ENCODE assay signal across 24 mouse cellular contexts in genomic region chr19:10661919-10662318, GRCm38 (mm10). TPM values are rescaled to one million over a fixed set of nuclear protein-coding genes. Genes with fewer than 3 reads are reported as not detected.
DNase-seq lines count a peak whose midpoint lies in the region; ATAC-seq and TF ChIP-seq lines count a peak whose summit lies in the region.
"Had no signal": no experiment of that assay in that cellular context is flagged by ENCODE, and none has a peak within 500 bp of the region (broad histone marks: within the 10 kb centered on the region; RNA-seq: fewer than 3 reads in every experiment).

No protein-coding gene starts in this region.

- no peak overlapping the region for H3K9ac ChIP-seq in forebrain, embryonic 11.5 days (ENCODE audit: low read length)
- H3K9ac ChIP-seq in liver, embryonic 13.5 days = peak overlapping the region; percentile 67
- H3K9ac ChIP-seq in hindbrain, postnatal 0 days (replicated peaks; ENCODE audit: low read length) = no peak overlapping the region
- H3K9ac ChIP-seq: lung, embryonic 14.5 days; midbrain, embryonic 13.5 days had no signal

- no peak overlapping the region for H3K4me2 ChIP-seq in forebrain, embryonic 11.5 days (ENCODE audit: low read depth, low read length, severe bottlenecking)
- H3K4me2 ChIP-seq in liver, embryonic 13.5 days = peak overlapping the region; percentile 66
- H3K4me2 ChIP-seq in hindbrain, postnatal 0 days (ENCODE audit: low read depth, low read length) = no peak overlapping the region
- H3K4me2 ChIP-seq: lung, embryonic 14.5 days; midbrain, embryonic 13.5 days had no signal

- H3K27ac ChIP-seq in forebrain, embryonic 11.5 days (ENCODE audit: low read depth, low read length) = peak overlapping the region; percentile 25; the same call in 1 of the 2 replicates
- H3K27ac ChIP-seq in forebrain, embryonic 10.5 days = no peak overlapping the region
- peak overlapping the region; percentile 99 for H3K27ac ChIP-seq in liver, embryonic 13.5 days
- no peak overlapping the region for H3K27ac ChIP-seq in hindbrain, postnatal 0 days
- H3K27ac ChIP-seq in left cerebral cortex, adult 2 months = no peak overlapping the region
- H3K27ac ChIP-seq: limb, embryonic 10.5 days; macrophage; midbrain, embryonic 13.5 days had no signal

- H3K4me1 ChIP-seq in forebrain, embryonic 11.5 days (replicated peaks; ENCODE audit: control insufficient read depth, insufficient read depth, low read length) = no peaks in the 10 kb centered on the region
- H3K4me1 ChIP-seq in forebrain, embryonic 10.5 days = no peaks in the 10 kb centered on the region
- peaks cover 87% of the 10 kb centered on the region for H3K4me1 ChIP-seq in liver, embryonic 13.5 days (replicated peaks)
- no peaks in the 10 kb centered on the region for H3K4me1 ChIP-seq in hindbrain, postnatal 0 days (ENCODE audit: insufficient read depth, low read length)
- H3K4me1 ChIP-seq: limb, embryonic 10.5 days; midbrain, embryonic 13.5 days had no signal

- DNase-seq in forebrain, embryonic 11.5 days (ENCODE audit: low spot score) = no peak
- no peak for DNase-seq in forebrain, embryonic 10.5 days (ENCODE audit: extremely low spot score, low spot score)
- DNase-seq in 416B (ENCODE audit: low read depth) = peak; percentile 38
- DNase-seq in c-Kit-positive CD71-positive TER-119-positive erythroid progenitor cells, embryonic 14.5 days (ENCODE audit: low spot score) = peak; percentile 76
- DNase-seq in liver, embryonic 13.5 days = peak; percentile 78
- no peak for DNase-seq in urinary bladder, adult 18-20 months (ENCODE audit: low spot score in 2 of 2)
- DNase-seq in hindbrain, postnatal 0 days (ENCODE audit: low spot score) = no peak
- DNase-seq in left cerebral cortex, adult 2 months (ENCODE audit: extremely low spot score in 1 of 2, low spot score in 2 of 2) = no peak
- DNase-seq: adrenal gland, adult 8-10 months; cerebellum, adult 9-10 months; heart, adult 11 months; heart, postnatal 36 days; kidney, adult 2 months; kidney, postnatal 14 days; lung, embryonic 14.5 days; right cerebral cortex, postnatal 25 days; thymus, postnatal 36 days had no signal

- no peak for ATAC-seq in forebrain, embryonic 11.5 days (replicated peaks; ENCODE audit: low FRiP score)
- peak; percentile 44 for ATAC-seq in liver, embryonic 13.5 days (ENCODE audit: low read depth)
- no peak for ATAC-seq in hindbrain, postnatal 0 days
- ATAC-seq: forebrain, embryonic 14.5 days; midbrain, embryonic 13.5 days had no signal

- TF ChIP-seq CTCF in hindbrain, postnatal 0 days (IDR thresholded peaks at IDR 0.05; ENCODE audit: low read depth) = no peak
- no peak for TF ChIP-seq CTCF in left cerebral cortex, adult 2 months (IDR thresholded peaks at IDR 0.05)

- WGBS in forebrain, embryonic 11.5 days = 91% methylated on average over 2 of the region's 2 CpGs
- WGBS in forebrain, embryonic 10.5 days = 90% methylated on average over 2 of the region's 2 CpGs
- 10% methylated on average over 2 of the region's 2 CpGs for WGBS in liver, embryonic 13.5 days (ENCODE audit: insufficient replicate concordance)
- 85% methylated on average over 2 of the region's 2 CpGs for WGBS in hindbrain, postnatal 0 days

- intact Hi-C loops in left cerebral cortex, adult 2 months (cut with DNase I) = no loop called here

- no peak overlapping the region for H3K4me3 ChIP-seq in forebrain, embryonic 11.5 days (ENCODE audit: low read depth, low read length)
- no peak overlapping the region for H3K4me3 ChIP-seq in forebrain, embryonic 10.5 days
- H3K4me3 ChIP-seq in liver, embryonic 13.5 days (replicated peaks) = peak overlapping the region; percentile 35
- H3K4me3 ChIP-seq in hindbrain, postnatal 0 days (ENCODE audit: low read length) = no peak overlapping the region
- H3K4me3 ChIP-seq in left cerebral cortex, adult 2 months = no peak overlapping the region
- H3K4me3 ChIP-seq: limb, embryonic 10.5 days; midbrain, embryonic 13.5 days had no signal

- H3K36me3 ChIP-seq in forebrain, embryonic 11.5 days (ENCODE audit: control insufficient read depth, insufficient read depth, low read length) = no peaks in the 10 kb centered on the region
- H3K36me3 ChIP-seq in forebrain, embryonic 10.5 days (replicated peaks) = no peaks in the 10 kb centered on the region
- no peaks in the 10 kb centered on the region for H3K36me3 ChIP-seq in liver, embryonic 13.5 days
- H3K36me3 ChIP-seq in hindbrain, postnatal 0 days (ENCODE audit: insufficient read depth, low read length) = no peaks in the 10 kb centered on the region
- H3K36me3 ChIP-seq: limb, embryonic 10.5 days; midbrain, embryonic 13.5 days had no signal

- H3K27me3 ChIP-seq in forebrain, embryonic 11.5 days (ENCODE audit: control insufficient read depth, insufficient read depth, low read length) = no peaks in the 10 kb centered on the region
- no peaks in the 10 kb centered on the region for H3K27me3 ChIP-seq in forebrain, embryonic 10.5 days (ENCODE audit: poor library complexity, severe bottlenecking)
- H3K27me3 ChIP-seq in liver, embryonic 13.5 days = no peaks in the 10 kb centered on the region
- H3K27me3 ChIP-seq in hindbrain, postnatal 0 days (ENCODE audit: insufficient read depth, low read length) = no peaks in the 10 kb centered on the region
- H3K27me3 ChIP-seq: midbrain, embryonic 13.5 days had no signal

- no peaks in the 10 kb centered on the region for H3K9me3 ChIP-seq in forebrain, embryonic 11.5 days (ENCODE audit: control insufficient read depth, low read length)
- H3K9me3 ChIP-seq in forebrain, embryonic 10.5 days = no peaks in the 10 kb centered on the region
- no peaks in the 10 kb centered on the region for H3K9me3 ChIP-seq in liver, embryonic 13.5 days (replicated peaks)
- H3K9me3 ChIP-seq in hindbrain, postnatal 0 days (ENCODE audit: low read length) = no peaks in the 10 kb centered on the region
- H3K9me3 ChIP-seq: limb, embryonic 10.5 days; midbrain, embryonic 13.5 days had no signal

RNA-seq across cellular contexts. Expression of gene Pga5, which starts 16.0 kb away (rescaled TPM):
- not detected in 2 replicates for polyA plus RNA-seq in forebrain, embryonic 11.5 days (2014; fragmentation: Nextera tagmentation; extraction: Ambion mirVana)
- not detected in 2 replicates for polyA plus RNA-seq in forebrain, embryonic 10.5 days (2016; fragmentation: Nextera tagmentation; extraction: Ambion mirVana)
- not detected in 2 replicates for polyA plus RNA-seq in liver, embryonic 13.5 days (2015; fragmentation: Nextera tagmentation; extraction: Ambion mirVana)
- total RNA-seq in hindbrain, postnatal 0 days (2014; rRNA removed) = not detected in 2 replicates
- not detected in 2 replicates for polyA plus RNA-seq in hindbrain, postnatal 0 days (2015; fragmentation: Nextera tagmentation; extraction: Ambion mirVana)
- total RNA-seq in left cerebral cortex, adult 2 months (2021) = not detected
- total RNA-seq: adrenal gland, adult 8-10 months; heart, postnatal 36 days; layer of hippocampus, postnatal 14 days had no signal
- polyA plus RNA-seq: embryonic facial prominence, embryonic 14.5 days; forebrain, embryonic 14.5 days; limb, embryonic 10.5 days; lung, embryonic 14.5 days; macrophage; midbrain, embryonic 13.5 days; neural tube, embryonic 14.5 days had no signal

RNA-seq across cellular contexts. Expression of gene Vps37c, which starts 26.6 kb away (rescaled TPM):
- polyA plus RNA-seq in forebrain, embryonic 11.5 days (2014; fragmentation: Nextera tagmentation; extraction: Ambion mirVana) = 32.1 and 33.4 TPM in 2 replicates
- polyA plus RNA-seq in forebrain, embryonic 10.5 days (2016; fragmentation: Nextera tagmentation; extraction: Ambion mirVana) = 33.5 and 36.1 TPM in 2 replicates
- 10.4 and 12.1 TPM in 2 replicates for polyA plus RNA-seq in liver, embryonic 13.5 days (2015; fragmentation: Nextera tagmentation; extraction: Ambion mirVana)
- 29.8 and 30.7 TPM in 2 replicates for total RNA-seq in hindbrain, postnatal 0 days (2014; rRNA removed)
- 25.8 and 27.2 TPM in 2 replicates for polyA plus RNA-seq in hindbrain, postnatal 0 days (2015; fragmentation: Nextera tagmentation; extraction: Ambion mirVana)
- total RNA-seq in left cerebral cortex, adult 2 months (2021) = 10 to 100 TPM; 21.6 to 24.4 TPM

RNA-seq across cellular contexts. Expression of gene Vwce, which starts 27.9 kb away (rescaled TPM):
- polyA plus RNA-seq in forebrain, embryonic 11.5 days (2014; fragmentation: Nextera tagmentation; extraction: Ambion mirVana) = 0.47 and 0.49 TPM in 2 replicates
- 0.38 and 0.85 TPM in 2 replicates for polyA plus RNA-seq in forebrain, embryonic 10.5 days (2016; fragmentation: Nextera tagmentation; extraction: Ambion mirVana)
- polyA plus RNA-seq in liver, embryonic 13.5 days (2015; fragmentation: Nextera tagmentation; extraction: Ambion mirVana) = 5.3 and 5.8 TPM in 2 replicates
- 1.3 and 7.0 TPM in 2 replicates for total RNA-seq in hindbrain, postnatal 0 days (2014; rRNA removed)
- 1.5 and 1.7 TPM in 2 replicates for polyA plus RNA-seq in hindbrain, postnatal 0 days (2015; fragmentation: Nextera tagmentation; extraction: Ambion mirVana)
- under 1 TPM; 0.43 to 0.65 TPM for total RNA-seq in left cerebral cortex, adult 2 months (2021)
- total RNA-seq: heart, postnatal 36 days had no signal
- polyA plus RNA-seq: macrophage had no signal

RNA-seq across cellular contexts. Expression of gene Tkfc, which starts 56.5 kb away (rescaled TPM):
- 26.1 and 29.7 TPM in 2 replicates for polyA plus RNA-seq in forebrain, embryonic 11.5 days (2014; fragmentation: Nextera tagmentation; extraction: Ambion mirVana)
- 21.1 and 24.5 TPM in 2 replicates for polyA plus RNA-seq in forebrain, embryonic 10.5 days (2016; fragmentation: Nextera tagmentation; extraction: Ambion mirVana)
- polyA plus RNA-seq in liver, embryonic 13.5 days (2015; fragmentation: Nextera tagmentation; extraction: Ambion mirVana) = 9.4 and 10.8 TPM in 2 replicates
- total RNA-seq in hindbrain, postnatal 0 days (2014; rRNA removed) = 10.3 and 18.2 TPM in 2 replicates
- polyA plus RNA-seq in hindbrain, postnatal 0 days (2015; fragmentation: Nextera tagmentation; extraction: Ambion mirVana) = 18.4 TPM in 2 replicates
- 10 to 100 TPM; 16.6 to 17.7 TPM for total RNA-seq in left cerebral cortex, adult 2 months (2021)

RNA-seq across cellular contexts. Expression of gene Ddb1, which starts 56.8 kb away (rescaled TPM):
- 392 and 442 TPM in 2 replicates for polyA plus RNA-seq in forebrain, embryonic 11.5 days (2014; fragmentation: Nextera tagmentation; extraction: Ambion mirVana)
- polyA plus RNA-seq in forebrain, embryonic 10.5 days (2016; fragmentation: Nextera tagmentation; extraction: Ambion mirVana) = 465 and 471 TPM in 2 replicates
- 156 and 177 TPM in 2 replicates for polyA plus RNA-seq in liver, embryonic 13.5 days (2015; fragmentation: Nextera tagmentation; extraction: Ambion mirVana)
- 274 and 288 TPM in 2 replicates for total RNA-seq in hindbrain, postnatal 0 days (2014; rRNA removed)
- 144 and 146 TPM in 2 replicates for polyA plus RNA-seq in hindbrain, postnatal 0 days (2015; fragmentation: Nextera tagmentation; extraction: Ambion mirVana)
- total RNA-seq in left cerebral cortex, adult 2 months (2021) = 100 to 1,000 TPM; 191 to 206 TPM

Comparison
In these comparisons a context has a peak if more than half of its experiments do, and no peak if none do; other contexts are left out.
1. H3K27ac ChIP-seq: peak in forebrain, embryonic 11.5 days (single experiment) and liver, embryonic 13.5 days (single experiment); none in forebrain, embryonic 10.5 days (single experiment), hindbrain, postnatal 0 days (single experiment) and left cerebral cortex, adult 2 months (single experiment).
2. DNase-seq: peak in 416B (single experiment), c-Kit-positive CD71-positive TER-119-positive erythroid progenitor cells, embryonic 14.5 days (single experiment) and liver, embryonic 13.5 days (single experiment); none in forebrain, embryonic 11.5 days (single experiment), forebrain, embryonic 10.5 days (single experiment), urinary bladder, adult 18-20 months (0 of 2), hindbrain, postnatal 0 days (single experiment) and left cerebral cortex, adult 2 months (0 of 2).